Comparison of ENCODE assay signal across 10 mouse cellular contexts in genomic region chr12:112457839-112458238, GRCm38 (mm10). TPM values are rescaled to one million over a fixed set of nuclear protein-coding genes. Genes with fewer than 3 reads are reported as not detected.
DNase-seq lines count a peak whose midpoint lies in the region; ATAC-seq and TF ChIP-seq lines count a peak whose summit lies in the region.
"Had no signal": no experiment of that assay in that cellular context is flagged by ENCODE, and none has a peak within 500 bp of the region (broad histone marks: within the 10 kb centered on the region; RNA-seq: fewer than 3 reads in every experiment).

No protein-coding gene starts in this region.

- no peak overlapping the region for H3K27ac ChIP-seq in forebrain, embryonic 11.5 days (ENCODE audit: low read depth, low read length)
- no peak overlapping the region for H3K27ac ChIP-seq in forebrain, embryonic 10.5 days
- no peak overlapping the region for H3K27ac ChIP-seq in embryonic facial prominence, embryonic 14.5 days (replicated peaks; ENCODE audit: low read depth, low read length)
- H3K27ac ChIP-seq in layer of hippocampus, adult 2 months = no peak overlapping the region
- no peak overlapping the region for H3K27ac ChIP-seq in midbrain, embryonic 16.5 days (ENCODE audit: low read length)
- H3K27ac ChIP-seq in heart, embryonic 12.5 days (ENCODE audit: poor library complexity, severe bottlenecking) = no peak overlapping the region

- ATAC-seq in forebrain, embryonic 11.5 days (replicated peaks; ENCODE audit: low FRiP score) = peak; percentile 73
- peak; percentile 75 for ATAC-seq in embryonic facial prominence, embryonic 14.5 days (ENCODE audit: low read depth)
- ATAC-seq in midbrain, embryonic 16.5 days = peak; percentile 69
- no peak for ATAC-seq in heart, embryonic 12.5 days (ENCODE audit: insufficient number of reproducible peaks, low FRiP score)

- TF ChIP-seq CTCF in layer of hippocampus, adult 2 months (conservative IDR thresholded peaks at IDR 0.05) = no peak

- no peak overlapping the region for H3K4me2 ChIP-seq in forebrain, embryonic 11.5 days (ENCODE audit: low read depth, low read length, severe bottlenecking)
- H3K4me2 ChIP-seq in embryonic facial prominence, embryonic 14.5 days (ENCODE audit: low read depth, low read length) = no peak overlapping the region
- no peak overlapping the region for H3K4me2 ChIP-seq in midbrain, embryonic 16.5 days (ENCODE audit: low read length)
- no peak overlapping the region for H3K4me2 ChIP-seq in heart, embryonic 12.5 days

- peaks cover 4% of the 10 kb centered on the region; the same call in 1 of the 2 replicates for H3K4me1 ChIP-seq in forebrain, embryonic 11.5 days (replicated peaks; ENCODE audit: control insufficient read depth, insufficient read depth, low read length)
- H3K4me1 ChIP-seq in forebrain, embryonic 10.5 days = peaks cover 31% of the 10 kb centered on the region
- no peaks in the 10 kb centered on the region; the same call in 1 of the 2 replicates for H3K4me1 ChIP-seq in embryonic facial prominence, embryonic 14.5 days (ENCODE audit: control insufficient read depth, insufficient read depth, low read length)
- peaks cover 9% of the 10 kb centered on the region; the same call in 1 of the 2 replicates for H3K4me1 ChIP-seq in midbrain, embryonic 16.5 days (ENCODE audit: control insufficient read depth, insufficient read depth, low read length)
- H3K4me1 ChIP-seq in heart, embryonic 12.5 days (replicated peaks) = no peaks in the 10 kb centered on the region

- 41% methylated on average over 4 of the region's 4 CpGs for WGBS in forebrain, embryonic 11.5 days
- WGBS in forebrain, embryonic 10.5 days = 66% methylated on average over 4 of the region's 4 CpGs
- 25% methylated on average over 4 of the region's 4 CpGs for WGBS in embryonic facial prominence, embryonic 14.5 days
- WGBS in midbrain, embryonic 16.5 days = 11% methylated on average over 4 of the region's 4 CpGs
- 61% methylated on average over 4 of the region's 4 CpGs for WGBS in heart, embryonic 12.5 days

- H3K36me3 ChIP-seq in forebrain, embryonic 11.5 days (ENCODE audit: control insufficient read depth, insufficient read depth, low read length) = no peaks in the 10 kb centered on the region
- no peaks in the 10 kb centered on the region for H3K36me3 ChIP-seq in forebrain, embryonic 10.5 days (replicated peaks)
- no peaks in the 10 kb centered on the region for H3K36me3 ChIP-seq in embryonic facial prominence, embryonic 14.5 days (ENCODE audit: control insufficient read depth, insufficient read depth, low read length)
- no peaks in the 10 kb centered on the region for H3K36me3 ChIP-seq in midbrain, embryonic 16.5 days (ENCODE audit: control insufficient read depth, insufficient read depth, low read length)
- no peaks in the 10 kb centered on the region for H3K36me3 ChIP-seq in heart, embryonic 12.5 days

- no peak overlapping the region for H3K9ac ChIP-seq in forebrain, embryonic 11.5 days (ENCODE audit: low read length)
- no peak overlapping the region for H3K9ac ChIP-seq in embryonic facial prominence, embryonic 14.5 days (ENCODE audit: low read depth, low read length)
- no peak overlapping the region for H3K9ac ChIP-seq in midbrain, embryonic 16.5 days (ENCODE audit: low read depth, low read length)
- no peak overlapping the region for H3K9ac ChIP-seq in heart, embryonic 12.5 days

- DNase-seq in forebrain, embryonic 11.5 days (ENCODE audit: low spot score) = no peak
- DNase-seq in forebrain, embryonic 10.5 days (ENCODE audit: extremely low spot score, low spot score) = no peak
- DNase-seq in embryonic facial prominence, embryonic 14.5 days (ENCODE audit: low spot score) = peak; percentile 84
- DNase-seq in layer of hippocampus, adult 2 months (ENCODE audit: low spot score in 2 of 2) = peak; percentile 73 to 88
- no peak for DNase-seq in testis, postnatal 10 days (ENCODE audit: low spot score)
- DNase-seq in heart, adult 8-10 months (ENCODE audit: low spot score) = no peak

- no peaks in the 10 kb centered on the region for H3K9me3 ChIP-seq in forebrain, embryonic 11.5 days (ENCODE audit: control insufficient read depth, low read length)
- H3K9me3 ChIP-seq in forebrain, embryonic 10.5 days = no peaks in the 10 kb centered on the region
- no peaks in the 10 kb centered on the region for H3K9me3 ChIP-seq in embryonic facial prominence, embryonic 14.5 days (ENCODE audit: control insufficient read depth, low read length)
- no peaks in the 10 kb centered on the region for H3K9me3 ChIP-seq in midbrain, embryonic 16.5 days (replicated peaks; ENCODE audit: control insufficient read depth, low read length, poor library complexity, severe bottlenecking)
- no peaks in the 10 kb centered on the region for H3K9me3 ChIP-seq in heart, embryonic 12.5 days (replicated peaks)

- H3K4me3 ChIP-seq in forebrain, embryonic 11.5 days (ENCODE audit: low read depth, low read length) = no peak overlapping the region
- no peak overlapping the region for H3K4me3 ChIP-seq in forebrain, embryonic 10.5 days
- H3K4me3 ChIP-seq in embryonic facial prominence, embryonic 14.5 days (ENCODE audit: low read depth, low read length) = no peak overlapping the region
- H3K4me3 ChIP-seq in layer of hippocampus, adult 2 months = no peak overlapping the region
- H3K4me3 ChIP-seq in midbrain, embryonic 16.5 days (ENCODE audit: low read depth, low read length) = no peak overlapping the region
- no peak overlapping the region for H3K4me3 ChIP-seq in heart, embryonic 12.5 days

- no peaks in the 10 kb centered on the region for H3K27me3 ChIP-seq in forebrain, embryonic 11.5 days (ENCODE audit: control insufficient read depth, insufficient read depth, low read length)
- H3K27me3 ChIP-seq in forebrain, embryonic 10.5 days (ENCODE audit: poor library complexity, severe bottlenecking) = peaks cover 4% of the 10 kb centered on the region; the same call in 1 of the 2 replicates
- no peaks in the 10 kb centered on the region for H3K27me3 ChIP-seq in embryonic facial prominence, embryonic 14.5 days (replicated peaks; ENCODE audit: control insufficient read depth, insufficient read depth, low read length)
- H3K27me3 ChIP-seq in midbrain, embryonic 16.5 days (ENCODE audit: control insufficient read depth, insufficient read depth, low read depth, low read length) = no peaks in the 10 kb centered on the region
- peaks cover 24% of the 10 kb centered on the region for H3K27me3 ChIP-seq in heart, embryonic 12.5 days (replicated peaks)

RNA-seq across cellular contexts. Expression of gene A530016L24Rik, which starts 31.4 kb away (rescaled TPM):
- 0.13 TPM in 1 of 2 replicates, not detected in the other for polyA plus RNA-seq in forebrain, embryonic 11.5 days (2014; fragmentation: Nextera tagmentation; extraction: Ambion mirVana)
- not detected in 2 replicates for polyA plus RNA-seq in forebrain, embryonic 10.5 days (2016; fragmentation: Nextera tagmentation; extraction: Ambion mirVana)
- polyA plus RNA-seq in embryonic facial prominence, embryonic 14.5 days (2014; fragmentation: Nextera tagmentation; extraction: Ambion mirVana) = 0.69 and 1.2 TPM in 2 replicates
- under 1 TPM; 0.13 to 0.25 TPM for total RNA-seq in layer of hippocampus, adult 2 months (2021)
- polyA plus RNA-seq in midbrain, embryonic 16.5 days (2015; fragmentation: Nextera tagmentation; extraction: Ambion mirVana) = 0.16 and 0.17 TPM in 2 replicates
- 6.7 and 7.4 TPM in 2 replicates for polyA plus RNA-seq in heart, embryonic 12.5 days (2016; fragmentation: Nextera tagmentation; extraction: Ambion mirVana)
- 10 to 100 TPM; 31.2 to 50.5 (median 38.0) TPM for total RNA-seq in heart, adult 8-10 months (2022)
- polyA plus RNA-seq: cortical plate, adult 2 months had no signal

RNA-seq across cellular contexts. Expression of gene Tmem179, which starts 58.7 kb away (rescaled TPM):
- polyA plus RNA-seq in forebrain, embryonic 11.5 days (2014; fragmentation: Nextera tagmentation; extraction: Ambion mirVana) = 3.1 and 3.4 TPM in 2 replicates
- polyA plus RNA-seq in forebrain, embryonic 10.5 days (2016; fragmentation: Nextera tagmentation; extraction: Ambion mirVana) = 0.55 and 0.89 TPM in 2 replicates
- polyA plus RNA-seq in embryonic facial prominence, embryonic 14.5 days (2014; fragmentation: Nextera tagmentation; extraction: Ambion mirVana) = 2.4 and 2.9 TPM in 2 replicates
- 100 to 1,000 TPM; 116 to 121 TPM for total RNA-seq in layer of hippocampus, adult 2 months (2021)
- 96.8 and 100 TPM in 2 replicates for polyA plus RNA-seq in midbrain, embryonic 16.5 days (2015; fragmentation: Nextera tagmentation; extraction: Ambion mirVana)
- 0.68 and 0.88 TPM in 2 replicates for polyA plus RNA-seq in heart, embryonic 12.5 days (2016; fragmentation: Nextera tagmentation; extraction: Ambion mirVana)
- total RNA-seq in heart, adult 8-10 months (2022) = not detected
- total RNA-seq: liver, adult 2 months had no signal
- polyA plus RNA-seq: liver, adult 2 months had no signal

Comparison
In these comparisons a context has a peak if more than half of its experiments do, and no peak if none do; other contexts are left out.
1. DNase-seq: peak in embryonic facial prominence, embryonic 14.5 days (single experiment) and layer of hippocampus, adult 2 months (2 of 2); none in forebrain, embryonic 11.5 days (single experiment), forebrain, embryonic 10.5 days (single experiment), testis, postnatal 10 days (single experiment) and heart, adult 8-10 months (single experiment).
2. RNA of gene Tmem179, which starts 58.7 kb away (polyA plus RNA-seq): 96.8 to 100 TPM in midbrain, embryonic 16.5 days; 3.1 to 3.4 TPM in forebrain, embryonic 11.5 days, 2.4 to 2.9 TPM in embryonic facial prominence, embryonic 14.5 days, 0.55 to 0.89 TPM in forebrain, embryonic 10.5 days and 0.68 to 0.88 TPM in heart, embryonic 12.5 days; every median in the first group is over 10 times any median in the second.